ENCODE assay signal across 17 mouse cellular contexts in genomic region chr10:19380971-19381370, GRCm38 (mm10). TPM values are rescaled to one million over a fixed set of nuclear protein-coding genes. Genes with fewer than 3 reads are reported as not detected.
"Had no signal": no experiment of that assay in that cellular context is flagged by ENCODE, and none has a peak within 500 bp of the region (broad histone marks: within the 10 kb centered on the region; RNA-seq: fewer than 3 reads in every experiment).

No protein-coding gene starts in this region.

RNA-seq across cellular contexts. Expression of gene Olig3, which starts 24.6 kb away (rescaled TPM):
- polyA plus RNA-seq: heart, embryonic 10.5 days; heart, embryonic 13.5 days; heart, embryonic 14.5 days; heart, embryonic 15.5 days; heart, embryonic 16.5 days; heart, postnatal 0 days; inflammation-experienced regulatory T-cells, adult 6 months; intestine, embryonic 14.5 days; intestine, embryonic 15.5 days; intestine, embryonic 16.5 days; intestine, postnatal 0 days; kidney, adult 2 months; kidney, embryonic 14.5 days; kidney, embryonic 15.5 days; kidney, embryonic 16.5 days; kidney, postnatal 0 days; large intestine, adult 2 months had no signal
